Mouse (Mus musculus): ENCODE measurements at regions not wholly inside any gene's neighbourhood (a gene's known extent, or its start where the extent isn't known, plus 50 kb on each side); places are given as distances from the start of the nearest gene placed in this dataset.

- no peak for DNase-seq (ENCODE audit: low read depth)
Measured at GRCm38 (mm10) chr17:83898531-83898930, 50.8 kb upstream of the Haao start.
